Mouse (Mus musculus) left cerebral cortex, adult 18-20 months (tissue): ENCODE measurements around the gene Hspb2. TPM values are rescaled to one million over a fixed set of nuclear protein-coding genes. Genes with fewer than 3 reads are reported as not detected.
A peak's percentile ranks its signal among the peaks of the same experiment; 100 is the strongest.

ENCODE experiments used
- DNase-seq, 2 experiments: peaks; one replicate each; pipeline ENCODE4 v3.0.0; 2021 to 2022; ENCODE audit warnings: low spot score in 2 of 2, mixed read lengths in 1 of 2
- total RNA-seq, 2 experiments: library from RNA; stranded (reverse); gene quantifications; 2 replicates each; pipeline ENCODE4 v1.2.3; 2021

Gene Hspb2
- total RNA-seq, 2 experiments from 2014 or later = 2.4 to 2.6 TPM

DNA sequence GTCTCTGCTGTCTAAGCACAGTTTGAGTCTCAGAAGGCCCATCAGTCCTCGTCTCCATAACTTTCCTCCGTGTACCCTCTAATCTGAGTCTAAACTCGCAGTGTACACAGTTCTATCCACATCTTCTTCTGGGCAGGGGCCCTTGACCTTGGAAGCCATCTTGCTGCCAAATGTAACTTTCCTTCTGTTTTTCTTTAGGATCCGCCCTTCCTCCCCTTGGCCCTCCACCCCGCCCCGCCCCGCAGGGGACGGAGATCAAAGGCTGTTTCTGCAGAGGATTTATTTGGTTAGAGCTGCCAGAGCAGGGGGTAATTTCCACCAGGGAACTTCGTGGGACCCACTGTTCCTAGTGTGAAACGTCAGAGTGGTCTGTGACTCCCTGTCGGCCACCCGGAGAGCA lies 31.1 kb downstream of the Hspb2 start:
- DNase-seq = no peak

DNA sequence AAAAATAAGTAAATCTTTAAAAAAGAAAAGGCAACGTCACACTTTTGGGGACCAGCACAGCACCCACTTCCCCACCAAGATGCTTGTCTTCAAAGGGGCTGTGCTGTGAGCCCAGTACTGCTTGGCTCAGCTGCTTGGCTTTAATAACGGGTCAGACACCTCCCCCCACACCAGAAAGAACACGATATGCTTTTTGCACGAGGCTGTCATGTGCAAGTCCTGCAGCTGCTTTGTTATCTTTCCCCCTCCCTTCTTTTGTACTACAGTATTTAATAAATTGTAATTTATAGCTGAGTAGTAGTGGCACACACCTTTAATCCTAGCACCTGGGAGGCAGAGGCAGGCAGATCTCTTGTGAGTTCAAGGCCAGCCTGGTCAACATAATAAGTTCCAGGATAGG lies 33.3 kb downstream of the Hspb2 start:
- no peak for DNase-seq

DNA sequence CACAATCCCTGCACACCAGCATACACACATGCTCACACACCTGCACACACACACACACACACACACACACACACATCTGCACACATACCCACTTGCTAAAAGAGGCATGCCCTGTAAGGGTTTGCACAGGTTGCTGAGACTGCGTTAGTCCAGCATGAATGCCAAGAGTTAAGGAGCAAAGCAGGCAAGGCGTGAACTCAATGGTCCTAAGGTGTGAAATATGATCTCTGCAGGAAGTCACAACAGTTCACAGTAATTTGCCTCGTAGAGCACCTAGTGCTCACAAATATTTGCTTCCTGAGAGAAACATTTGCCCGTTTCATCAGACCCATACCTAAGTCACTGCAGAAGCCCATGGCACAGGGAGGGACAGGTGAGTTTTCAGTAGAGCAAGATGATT lies 38.0 kb downstream of the Hspb2 start:
- DNase-seq = no peak

GRCm38 (mm10) chr9:50711337-50711736 lies 40.8 kb downstream of the Hspb2 start:
- no peak for DNase-seq

- peak in 1 of 2 experiments; percentile 40 for DNase-seq
Observed at GRCm38 (mm10) chr9:50709108-50709507, 43.0 kb downstream of the Hspb2 start.

- DNase-seq = no peak
Observed at GRCm38 (mm10) chr9:50704907-50705306, 47.2 kb downstream of the Hspb2 start.

Other genes with a start within 250 kb of the Hspb2 start
- gene Pts, start 223.6 kb downstream of the Hspb2 start, total RNA-seq = 10 to 100 TPM; 24.9 to 27.4 TPM
- 10 to 100 TPM; 23.2 to 23.6 TPM for gene Il18, start 197.5 kb downstream of the Hspb2 start, total RNA-seq
- 1 to 10 TPM; 3.0 to 3.7 TPM for gene Bco2, start 197.2 kb downstream of the Hspb2 start, total RNA-seq
- not detected for gene Tex12, start 191.0 kb downstream of the Hspb2 start, total RNA-seq
- gene Sdhd, start 148.5 kb downstream of the Hspb2 start, total RNA-seq = 100 to 1,000 TPM; 104 to 118 TPM
- 100 to 1,000 TPM; 210 to 212 TPM for gene Timm8b, start 148.4 kb downstream of the Hspb2 start, total RNA-seq
- gene Pih1d2, start 135.0 kb downstream of the Hspb2 start, total RNA-seq = 1 to 10 TPM; 2.6 to 4.1 TPM
- gene Nkapd1, start 134.9 kb downstream of the Hspb2 start, total RNA-seq = 10 to 100 TPM; 16.5 to 21.5 TPM
- 100 to 1,000 TPM; 107 to 121 TPM for gene Dlat, start 92.6 kb downstream of the Hspb2 start, total RNA-seq
- 10 to 100 TPM; 67.9 to 79.3 TPM for gene Dixdc1, start 12.8 kb downstream of the Hspb2 start, total RNA-seq
- gene 2310030G06Rik, start 5.8 kb downstream of the Hspb2 start, total RNA-seq = 1 to 10 TPM; 2.7 to 3.1 TPM
- 100 to 1,000 TPM; 122 to 161 TPM for gene Cryab, start 1.0 kb downstream of the Hspb2 start, total RNA-seq
- gene Fdxacb1, start 15.9 kb upstream of the Hspb2 start, total RNA-seq = 1 to 10 TPM; 5.4 to 6.2 TPM
- gene Alg9, start 22.7 kb upstream of the Hspb2 start, total RNA-seq = 10 to 100 TPM; 24.5 to 32.6 TPM
- gene 1110032A03Rik, start 23.2 kb upstream of the Hspb2 start, total RNA-seq = 10 to 100 TPM; 33.6 to 37.6 TPM
- gene Ppp2r1b, start 92.9 kb upstream of the Hspb2 start, total RNA-seq = 10 to 100 TPM; 19.8 to 27.7 TPM